Mouse (Mus musculus): Measurements from ENCODE around the gene Kcnj10.

DNA sequence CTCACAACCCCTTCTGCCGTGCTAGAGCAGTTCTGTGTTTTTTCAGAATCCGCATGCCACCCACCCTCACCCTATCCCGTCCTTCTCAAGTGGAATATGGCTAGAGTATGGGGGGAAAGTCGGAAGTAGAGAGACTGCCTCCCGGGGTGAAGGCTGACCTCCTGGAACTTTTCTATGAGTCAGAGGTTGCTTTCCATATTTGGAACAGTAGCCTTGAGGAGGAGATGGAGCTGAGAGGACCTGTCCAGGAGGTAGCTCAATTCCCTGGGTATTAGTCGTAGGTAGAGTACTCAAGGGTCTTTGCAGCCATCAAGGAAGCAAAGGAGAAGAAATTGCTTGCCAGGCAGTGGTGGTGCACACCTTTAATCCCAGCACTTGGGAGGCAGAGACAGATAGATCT is 11.0 kb downstream of the Kcnj10 start:
- TF ChIP-seq POLR2A (IDR thresholded peaks at IDR 0.05; ENCODE audit: insufficient read length, low read depth) (no peak), CEBPB (IDR thresholded peaks at IDR 0.05; ENCODE audit: insufficient read depth, poor library complexity, severe bottlenecking) (no peak), MYOD1 (IDR thresholded peaks at IDR 0.05; ENCODE audit: control insufficient read depth in 1 of 3, insufficient read length in 2 of 3, low read depth in 2 of 3) (no peak), POLR2AphosphoS2 (IDR thresholded peaks at IDR 0.05; ENCODE audit: insufficient read length, low read depth) (no peak), USF1 (IDR thresholded peaks at IDR 0.05; ENCODE audit: low read depth) (no peak), TCF12 (IDR thresholded peaks at IDR 0.05; ENCODE audit: insufficient read depth, poor library complexity, severe bottlenecking) (no peak), MYOG (IDR thresholded peaks at IDR 0.05; ENCODE audit: control insufficient read depth in 1 of 3, insufficient read depth in 1 of 3, insufficient read length in 2 of 3, low read depth in 2 of 3) (no peak), E2F4 (IDR thresholded peaks at IDR 0.05; ENCODE audit: insufficient read depth) (no peak), MAX (IDR thresholded peaks at IDR 0.05; ENCODE audit: low read depth) (no peak)

Data from myocyte (in vitro differentiated cells).